Mouse (Mus musculus) adrenal gland, adult (tissue): ENCODE measurements around the gene Chpf.
A peak's percentile ranks its signal among the peaks of the same experiment; 100 is the strongest.

Experiments used
- DNase-seq, 2 experiments: peaks; one replicate each; pipeline ENCODE4 v3.0.0; 2022 to 2023; ENCODE audit warnings: low spot score in 1 of 2; ENCODE audit not compliant: inconsistent age in 2 of 2

Gene Chpf

DNA sequence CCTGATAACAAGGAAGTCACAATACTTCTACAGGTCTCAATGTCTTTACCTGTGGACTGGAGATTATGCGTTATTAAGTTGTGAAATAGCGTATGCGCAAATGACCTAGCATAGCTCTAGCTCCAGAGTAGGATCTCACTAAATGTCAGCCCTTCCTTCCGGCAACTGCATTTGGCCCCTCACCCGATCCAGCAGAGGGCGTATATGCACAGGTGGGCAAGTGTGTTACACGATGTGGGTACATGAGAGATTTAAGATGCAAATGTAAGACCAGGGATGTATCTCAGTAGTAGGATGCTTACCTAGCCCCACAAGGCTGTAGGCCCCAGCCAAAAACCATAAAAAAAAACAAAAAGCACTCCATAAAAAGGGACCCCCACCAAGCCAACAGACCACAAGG lies 20.3 kb upstream of the Chpf start:
- no peak for DNase-seq

DNA sequence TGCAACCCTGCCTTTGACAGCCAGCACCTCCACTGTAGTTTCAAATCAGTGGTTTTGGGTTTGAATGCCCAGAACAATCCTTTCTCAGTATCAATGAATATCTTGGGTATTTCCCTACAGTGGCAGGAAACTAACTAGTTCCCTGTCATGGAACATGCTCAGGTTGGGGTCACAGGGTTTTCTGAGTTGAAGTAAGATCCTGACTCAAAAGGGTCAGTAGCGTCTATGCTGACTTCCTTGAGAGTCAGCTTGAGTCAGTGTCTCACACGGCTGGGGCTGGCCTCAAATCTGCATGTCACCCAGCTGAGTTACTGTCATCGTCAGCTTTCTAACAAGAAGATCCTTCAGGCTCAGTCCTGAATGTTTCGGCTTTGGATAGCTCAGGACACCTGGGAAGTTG lies 19.8 kb upstream of the Chpf start:
- no peak for DNase-seq

DNA sequence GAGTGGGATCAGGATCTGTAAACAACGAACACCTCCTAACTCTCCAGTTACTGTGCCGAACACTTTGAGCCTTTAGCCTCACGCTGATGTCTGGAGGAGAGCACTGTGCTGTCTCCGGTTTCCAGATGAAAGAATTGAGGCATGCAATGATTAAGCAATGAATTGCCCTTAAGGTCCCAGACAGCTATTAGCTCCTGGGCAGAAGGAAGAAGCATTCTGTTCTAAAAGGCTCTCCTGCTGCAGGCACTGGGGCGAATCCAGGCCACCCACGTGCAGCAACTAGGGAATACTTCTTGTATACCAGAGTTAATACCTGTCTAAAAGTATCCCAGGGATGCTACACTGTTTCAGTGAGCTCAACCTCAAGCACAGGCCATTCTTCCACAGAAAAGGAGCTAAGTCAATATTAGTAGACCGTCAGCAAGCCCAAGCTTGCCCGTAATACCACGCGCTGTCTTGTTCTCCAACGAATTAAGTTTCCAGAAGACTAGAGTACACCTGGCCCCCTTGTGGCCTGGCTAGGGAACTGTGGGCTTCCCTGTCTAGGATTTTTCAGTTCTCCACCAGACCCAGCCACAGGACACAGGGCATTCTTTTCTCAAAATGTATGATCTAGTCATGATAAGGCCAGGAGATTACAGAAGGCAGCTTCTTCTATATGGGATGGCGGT lies 15.9 kb upstream of the Chpf start:
- peak in 1 of 2 experiments; percentile 77 for DNase-seq

DNA sequence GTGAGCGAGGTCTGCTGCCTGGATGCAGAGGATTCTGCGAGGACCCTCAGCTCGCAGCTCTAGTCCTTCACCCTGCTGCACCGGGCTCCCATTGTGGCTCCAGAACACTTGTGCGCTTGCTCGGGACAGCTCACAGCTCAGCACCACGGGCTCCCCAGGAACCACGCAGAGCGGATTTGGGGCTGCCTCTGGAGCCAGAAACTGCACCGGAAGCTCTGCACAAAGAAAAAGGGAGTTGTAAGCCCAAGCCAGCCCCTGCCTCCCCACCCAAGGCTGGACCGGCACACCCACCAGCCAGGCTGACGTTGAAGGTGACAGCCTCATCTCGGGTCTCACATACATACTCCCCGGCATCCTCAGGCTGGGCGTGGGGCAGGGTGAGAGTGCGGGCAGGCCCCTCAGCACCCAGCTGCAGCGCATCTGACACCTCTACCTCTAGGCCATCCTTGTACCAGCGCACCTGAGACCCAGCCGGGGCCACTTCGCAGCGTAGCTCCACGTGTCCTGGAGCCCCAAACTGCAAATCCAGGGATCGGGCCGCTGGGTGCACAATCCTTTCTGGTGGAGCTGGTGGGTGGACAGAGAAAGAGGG lies 13.6 kb upstream of the Chpf start:
- no peak for DNase-seq

DNA sequence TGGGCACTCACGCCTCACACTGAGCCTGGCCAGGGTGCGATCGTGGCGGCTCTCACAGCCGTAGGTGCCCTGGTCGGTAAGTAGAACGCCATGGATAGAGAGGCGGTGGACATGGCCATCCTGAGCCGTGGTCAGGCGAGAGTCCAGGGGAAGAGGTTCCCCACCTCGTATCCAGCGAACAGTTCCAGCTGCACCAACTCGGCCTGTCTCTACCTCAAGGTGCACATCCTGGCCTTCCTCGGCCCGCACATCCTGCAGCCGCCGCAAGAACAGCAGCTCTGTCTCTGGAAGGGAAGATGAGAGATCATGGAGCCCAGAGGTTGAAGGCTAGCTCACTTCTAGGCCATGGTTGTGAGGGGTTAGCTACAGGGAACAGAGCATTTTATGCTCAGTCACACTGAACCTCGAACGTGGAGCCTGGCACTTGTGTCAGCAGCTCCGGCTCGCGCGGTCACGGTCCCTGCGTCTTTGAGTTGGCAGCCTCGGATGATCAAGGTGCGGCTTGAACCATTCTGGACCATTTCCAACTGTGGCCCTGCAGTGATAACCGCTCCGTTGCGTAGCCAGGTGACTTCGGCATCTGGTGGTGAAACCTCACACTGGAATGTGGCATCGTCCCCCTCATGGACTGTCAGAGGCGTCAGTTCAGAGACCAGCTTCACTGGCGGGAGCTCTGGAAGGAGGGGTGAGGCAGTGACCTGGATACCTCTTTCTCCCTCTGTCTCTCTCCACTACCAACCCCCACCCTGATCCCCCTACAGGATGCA lies 11.9 kb upstream of the Chpf start:
- no peak for DNase-seq

DNA sequence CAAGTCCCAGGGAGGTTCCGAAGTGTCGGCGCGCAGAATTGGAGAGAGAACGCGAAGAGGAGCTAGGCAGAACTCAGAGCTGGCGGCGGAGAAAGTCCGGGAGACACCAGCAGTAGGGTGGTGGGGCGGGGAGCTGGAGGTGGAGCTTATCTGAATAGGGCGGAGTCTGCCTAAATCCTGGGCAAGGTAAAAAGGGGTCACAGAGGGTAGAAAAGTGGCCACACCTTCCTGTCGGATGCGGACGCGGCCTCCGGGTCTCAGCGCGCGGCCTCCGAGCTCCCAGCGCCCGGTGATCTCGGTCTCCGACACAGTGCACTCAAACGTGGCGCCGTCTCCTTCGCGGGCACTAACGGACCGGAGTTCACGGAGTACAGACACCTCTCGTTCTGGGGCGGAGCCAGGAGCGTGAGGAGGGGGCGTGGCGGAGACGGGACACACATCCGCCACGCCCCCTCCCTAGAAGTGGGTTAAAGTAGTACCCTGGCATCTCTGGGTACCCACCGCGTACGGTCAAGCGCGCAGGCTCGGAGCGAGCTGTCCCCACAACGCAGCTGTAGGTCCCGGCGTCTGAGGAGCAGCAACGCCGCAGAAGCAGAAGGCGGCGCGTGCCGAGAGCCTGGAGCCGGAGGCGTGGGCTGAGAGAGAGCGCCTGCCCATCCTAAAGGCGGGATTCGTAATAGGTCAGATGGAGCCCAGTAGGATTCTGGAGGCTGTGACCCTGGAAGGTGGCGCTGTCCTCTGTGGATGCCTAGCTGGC lies 8.5 kb upstream of the Chpf start:
- peak; percentile 89 to 98 for DNase-seq

DNA sequence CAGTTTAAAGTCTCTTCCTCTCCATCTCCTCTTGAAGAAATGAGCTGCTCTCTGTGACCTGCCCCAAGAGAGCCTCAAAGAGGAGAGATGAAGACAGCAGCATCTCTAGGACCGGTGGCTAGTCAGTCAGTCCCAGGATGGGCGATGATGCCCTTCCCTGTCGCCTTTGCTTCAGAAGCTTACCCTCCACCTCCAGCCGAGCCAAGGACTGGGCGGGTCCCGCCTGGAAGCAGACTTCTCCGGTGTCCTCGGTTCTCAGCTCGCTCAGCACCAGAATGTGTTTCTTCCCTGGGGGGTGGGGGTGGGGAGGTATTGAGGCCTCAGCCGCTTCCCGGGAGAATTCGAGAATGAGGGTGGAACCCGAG lies 7.9 kb upstream of the Chpf start:
- DNase-seq = no peak

DNA sequence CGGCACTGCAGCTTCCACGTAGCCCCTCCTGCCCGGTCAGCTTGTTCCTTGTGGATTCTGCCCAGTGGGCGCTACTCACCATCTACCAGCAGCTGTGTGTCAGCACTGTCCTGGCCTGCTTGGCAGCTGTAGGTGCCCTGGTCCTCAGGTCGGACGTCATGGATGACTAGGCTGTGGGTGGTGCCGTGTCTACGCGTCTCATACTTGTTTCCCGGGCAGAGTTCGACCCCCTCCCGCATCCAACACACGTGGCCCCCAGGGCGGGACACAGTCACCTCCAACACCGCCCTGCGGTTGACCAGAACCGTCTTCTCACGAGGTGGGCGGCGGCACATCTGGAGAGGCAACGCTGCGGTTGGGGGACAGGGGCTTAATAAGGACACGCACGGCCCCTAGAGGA lies 7.5 kb upstream of the Chpf start:
- DNase-seq = peak in 1 of 2 experiments; percentile 54

DNA sequence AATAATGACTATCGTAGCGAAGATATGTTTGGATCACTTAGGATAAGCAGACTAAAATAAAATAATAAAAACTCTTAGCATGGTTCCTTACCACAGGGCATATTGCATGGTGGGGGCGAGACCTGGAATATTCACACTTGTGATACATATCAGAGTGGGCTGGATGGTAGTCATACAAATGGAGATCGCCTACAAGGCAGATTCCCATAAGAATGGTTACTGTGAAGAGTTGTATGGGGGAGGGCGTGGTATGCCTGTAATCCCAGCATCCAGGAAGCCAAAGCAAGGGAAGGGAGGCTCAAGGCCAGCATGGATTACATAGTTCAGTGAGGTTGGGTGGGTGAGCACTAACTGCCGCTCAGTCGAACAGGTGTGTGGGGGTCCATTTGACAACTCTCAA lies 1.6 kb upstream of the Chpf start:
- DNase-seq = no peak

DNA sequence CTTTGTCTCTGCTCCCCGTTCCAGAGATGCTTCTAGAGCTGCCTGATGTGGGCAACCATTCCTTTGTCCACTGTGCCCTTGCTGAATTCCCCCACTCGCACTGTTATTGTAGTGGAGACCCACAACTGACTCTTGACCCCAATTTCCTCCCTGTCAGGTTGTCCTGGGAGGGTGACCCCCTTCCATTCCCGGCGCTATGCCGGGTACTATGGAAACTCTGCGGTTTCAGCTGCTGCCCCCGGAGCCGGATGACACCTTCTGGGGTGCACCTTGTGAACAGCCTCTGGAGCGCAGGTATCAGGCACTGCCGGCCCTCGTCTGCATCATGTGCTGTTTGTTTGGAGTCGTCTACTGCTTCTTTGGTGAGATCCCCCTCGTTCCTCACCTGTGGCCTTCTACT lies 929 bp upstream of the Chpf start:
- peak in 1 of 2 experiments; percentile 56 for DNase-seq

DNA sequence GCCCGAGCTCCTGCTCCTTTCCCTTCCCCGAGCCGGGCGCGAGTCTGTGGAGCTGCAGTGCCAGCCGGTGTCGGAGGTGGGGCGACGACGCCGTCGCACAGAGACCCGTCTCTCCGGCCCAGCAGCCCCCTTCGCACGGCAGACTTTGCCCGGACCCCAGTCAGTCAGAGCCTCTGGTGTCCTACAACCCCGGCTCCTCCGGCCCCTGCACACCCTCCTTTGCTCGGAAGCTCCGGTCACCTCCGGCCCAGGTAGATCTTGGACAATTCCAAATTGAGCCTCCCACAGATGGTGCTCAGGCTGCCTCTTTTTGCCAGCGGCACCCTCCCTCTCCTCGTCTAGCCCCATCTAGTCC lies 505 bp upstream of the Chpf start:
- no peak for DNase-seq

DNA sequence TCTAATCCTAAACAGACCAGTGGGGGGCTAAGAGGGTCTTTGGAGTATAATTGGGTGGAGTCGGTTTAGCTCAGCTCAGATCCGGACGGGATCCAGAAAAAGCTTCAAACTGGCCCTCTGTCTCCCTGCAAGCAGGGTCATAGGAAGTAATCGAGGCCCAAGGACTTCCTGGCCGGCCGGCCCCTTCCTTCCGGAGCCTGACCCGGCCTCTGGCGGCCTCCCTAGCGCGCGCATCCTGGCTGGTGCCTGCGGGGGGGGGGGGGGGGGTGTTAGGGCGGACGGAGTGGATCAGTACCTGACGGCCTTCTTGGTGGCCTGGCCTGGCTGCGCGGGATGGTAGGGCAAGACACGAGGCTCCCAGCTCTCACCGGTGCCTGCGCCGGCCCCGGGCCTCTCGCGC lies 610 bp downstream of the Chpf start:
- DNase-seq = no peak

DNA sequence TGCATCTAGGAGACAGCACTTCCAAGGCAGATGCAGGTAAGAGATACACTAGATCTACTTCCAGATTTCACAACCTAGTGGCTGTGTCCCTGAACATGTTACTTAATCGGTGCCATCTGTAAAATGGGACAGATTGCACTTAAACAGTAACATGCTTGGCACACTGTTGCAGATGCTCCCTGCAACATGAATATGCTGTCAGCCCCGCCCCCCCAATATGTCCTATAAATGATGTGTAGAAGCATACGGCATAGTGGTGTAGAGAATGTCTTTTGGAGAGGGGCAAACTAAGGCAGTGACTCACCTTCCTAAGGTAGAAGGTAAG lies 1.2 kb downstream of the Chpf start:
- no peak for DNase-seq

DNA sequence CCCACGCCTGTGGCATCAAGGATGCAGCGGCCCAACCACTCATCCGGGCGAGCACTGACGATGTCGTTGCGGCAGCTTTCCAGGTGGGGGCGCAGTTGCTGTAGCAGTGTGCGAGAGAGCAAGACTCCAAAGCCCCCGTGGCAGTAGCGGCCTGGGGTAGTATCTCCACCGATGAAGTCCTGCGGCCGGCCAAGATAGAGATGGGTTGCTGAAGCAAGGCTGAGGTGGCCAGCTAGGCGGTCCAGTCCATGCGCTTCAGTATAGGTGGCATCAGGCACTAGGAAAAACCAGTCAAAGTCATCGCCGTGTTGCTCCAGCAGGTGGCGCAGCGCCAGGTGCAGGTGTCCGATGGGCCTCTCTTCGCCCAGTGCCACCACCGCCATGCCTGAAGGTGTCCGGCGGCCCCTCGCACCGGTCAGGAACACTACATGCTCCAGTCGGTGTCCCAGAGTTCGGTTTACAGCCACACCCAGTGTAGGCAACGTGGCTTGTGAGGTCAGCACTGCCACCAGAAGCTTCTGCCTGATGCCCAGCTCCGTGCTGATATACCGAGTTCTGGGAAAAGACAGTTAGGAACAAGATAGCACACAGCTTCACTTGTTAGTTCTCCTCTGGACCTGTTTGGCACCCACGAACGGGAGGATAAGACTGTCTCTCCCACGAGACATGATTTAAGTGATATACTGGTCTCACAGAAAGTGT lies 1.7 kb downstream of the Chpf start:
- DNase-seq = peak; percentile 88 to 96

DNA sequence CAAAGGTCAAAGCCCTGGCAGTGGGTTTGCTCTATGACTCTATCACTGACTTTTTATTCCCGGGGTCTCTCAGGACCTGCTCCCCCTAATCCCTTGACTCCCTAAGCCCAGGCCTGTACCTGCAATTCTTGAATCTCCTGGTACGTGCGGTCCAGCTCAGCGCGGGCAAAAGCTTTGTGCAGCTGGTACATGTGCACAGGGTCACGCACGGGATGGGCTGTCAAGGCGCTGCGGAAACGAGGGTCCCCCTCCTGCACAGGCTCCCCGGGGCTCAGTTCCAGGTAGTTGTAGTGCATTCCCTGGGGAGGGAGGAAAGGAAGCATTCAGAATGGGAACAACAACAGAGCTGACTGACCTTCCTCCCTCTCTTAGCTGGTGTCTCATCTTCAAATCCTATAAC lies 2.7 kb downstream of the Chpf start:
- no peak for DNase-seq

DNA sequence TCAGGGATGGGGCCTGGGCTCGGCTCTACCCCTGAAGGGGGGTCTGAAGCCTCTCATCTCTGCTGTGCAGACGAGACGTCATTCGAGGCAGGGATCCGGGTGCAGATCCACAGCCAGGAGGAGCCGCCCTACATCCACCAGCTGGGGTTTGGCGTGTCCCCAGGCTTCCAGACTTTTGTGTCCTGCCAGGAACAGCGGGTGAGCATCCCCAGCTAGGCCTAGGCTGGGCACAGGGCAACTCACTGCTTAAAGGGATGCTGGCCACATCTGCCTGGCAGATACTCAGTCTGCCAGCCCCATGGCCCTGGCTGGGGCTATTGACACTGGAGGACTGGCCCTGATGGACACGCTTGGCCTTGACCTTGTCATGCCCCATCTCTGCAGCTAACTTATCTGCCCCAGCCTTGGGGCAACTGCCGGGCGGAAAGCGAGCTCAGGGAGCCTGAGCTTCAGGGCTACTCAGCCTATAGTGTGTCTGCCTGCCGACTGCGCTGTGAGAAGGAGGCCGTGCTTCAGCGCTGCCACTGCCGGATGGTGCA lies 9.8 kb downstream of the Chpf start:
- peak; percentile 53 to 85 for DNase-seq

DNA sequence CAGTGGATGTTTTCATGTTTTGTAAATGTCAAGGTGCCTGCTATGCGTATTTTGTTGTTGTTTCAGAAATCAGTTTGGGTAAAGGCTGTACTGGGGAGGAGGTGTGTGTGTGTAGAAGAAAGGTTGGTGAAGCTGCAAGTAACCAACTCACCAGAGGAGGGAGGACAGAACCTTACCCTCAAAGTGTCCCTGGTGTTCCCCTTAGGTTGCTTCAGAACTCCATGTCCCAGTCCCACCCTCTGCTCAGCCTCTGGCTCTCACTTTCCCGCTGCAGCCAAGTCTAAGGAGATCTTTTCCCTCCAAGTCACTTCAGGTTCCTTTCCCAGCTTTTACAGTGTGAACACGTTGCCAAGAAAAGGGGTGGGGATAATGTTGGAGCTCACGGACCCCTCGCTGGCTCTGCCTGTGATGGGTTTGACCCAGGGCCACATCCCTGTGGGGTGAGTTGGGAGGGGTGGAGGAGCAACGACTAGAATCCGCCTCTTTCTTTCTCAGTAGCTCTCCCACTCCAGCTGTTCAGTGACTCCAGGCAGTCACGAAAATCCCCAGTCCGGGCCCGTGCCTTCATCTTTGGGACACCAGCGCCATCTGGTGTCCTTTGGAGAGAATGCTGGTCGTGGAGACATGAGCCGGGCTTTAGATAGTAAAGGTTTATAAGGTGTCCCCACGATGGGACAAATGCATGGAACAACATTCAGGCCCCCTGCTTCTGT lies 11.7 kb downstream of the Chpf start:
- peak; percentile 77 to 93 for DNase-seq

DNA sequence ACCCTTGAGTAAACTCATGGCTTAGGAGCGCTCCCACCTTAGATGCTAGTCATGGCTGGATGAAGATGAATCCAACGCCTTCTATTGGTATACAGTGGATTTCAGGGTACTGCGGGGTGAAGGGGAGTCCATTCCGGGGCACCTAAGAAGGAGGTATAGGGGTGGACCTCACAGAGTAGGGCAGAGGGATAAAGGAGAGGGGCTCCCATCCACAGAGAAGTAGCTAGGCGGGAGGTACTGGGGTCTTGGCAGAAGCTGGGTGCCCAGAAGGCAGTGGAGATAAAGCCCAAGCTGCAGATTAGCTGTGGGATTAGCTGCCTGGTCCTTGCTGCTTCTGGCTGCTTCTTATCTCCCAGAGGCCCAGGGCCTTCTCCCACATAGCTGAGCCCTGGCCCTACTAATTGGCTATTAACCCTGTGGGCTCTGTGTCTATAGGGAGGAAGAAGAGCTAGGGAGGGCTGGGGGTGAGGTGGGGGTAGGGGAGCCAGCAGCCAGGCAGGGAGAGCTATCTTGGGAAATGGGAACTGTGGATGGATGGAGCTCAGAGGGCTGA lies 15.4 kb downstream of the Chpf start:
- no peak for DNase-seq

DNA sequence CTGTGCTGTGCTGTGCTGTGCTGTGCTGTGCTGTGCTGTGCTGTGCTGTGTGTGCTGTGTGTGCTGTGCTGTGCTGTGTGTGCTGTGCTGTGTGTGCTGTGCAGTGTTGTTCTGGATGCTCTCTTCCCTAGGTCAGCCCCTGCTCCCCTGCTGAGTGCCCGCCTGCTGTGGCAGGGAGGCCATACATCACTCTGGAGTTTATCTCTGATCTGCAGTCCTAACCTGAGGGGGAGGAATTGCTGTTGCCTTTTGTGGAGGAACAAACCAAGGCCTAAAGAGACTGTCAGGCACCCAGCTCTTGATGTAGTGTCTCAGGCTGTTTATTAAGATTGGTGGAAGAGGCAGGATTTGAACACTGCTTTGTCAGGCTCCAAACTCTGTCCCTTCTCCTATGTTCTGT lies 16.5 kb downstream of the Chpf start:
- no peak for DNase-seq

DNA sequence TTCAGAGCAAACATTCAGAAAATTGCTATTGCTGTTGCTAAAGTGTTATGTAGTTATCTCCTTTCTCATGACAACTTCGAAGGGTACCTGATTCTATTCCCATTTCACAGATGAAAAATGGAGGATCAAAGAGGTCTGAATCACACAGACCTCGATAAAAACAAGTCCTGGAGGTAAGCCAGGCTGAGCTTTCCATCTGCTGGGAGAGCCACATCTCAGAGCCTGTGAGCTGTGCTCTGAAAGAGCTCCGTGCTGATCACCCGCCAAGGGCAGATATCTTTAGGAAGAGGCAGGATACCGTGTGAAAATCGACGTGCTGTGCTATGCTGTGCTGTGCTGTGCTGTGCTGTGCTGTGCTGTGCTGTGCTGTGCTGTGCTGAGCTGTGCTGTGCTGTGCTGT lies 18.8 kb downstream of the Chpf start:
- DNase-seq = no peak
